ENCODE assay signal across 8 mouse cellular contexts in the genomic region with DNA sequence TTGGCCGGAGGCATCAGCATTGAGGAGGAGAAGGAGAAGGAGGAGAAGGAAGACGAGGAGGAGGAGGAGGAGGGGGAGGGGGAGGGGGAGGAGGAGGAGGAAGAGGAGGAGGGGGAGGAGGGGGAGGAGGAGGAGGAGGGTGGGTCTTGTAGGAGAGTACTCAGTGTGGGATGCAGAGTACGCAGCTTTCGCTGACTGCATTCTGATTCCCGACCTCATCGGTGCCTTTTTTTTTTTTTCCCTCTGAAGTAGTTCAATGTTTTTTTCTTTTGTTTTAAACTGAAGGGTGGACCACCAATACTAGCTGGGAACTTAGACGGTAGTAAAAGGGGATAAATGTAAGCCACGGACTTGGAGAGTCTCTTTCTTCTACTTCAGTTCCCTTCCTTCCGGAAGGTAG. TPM values are rescaled to one million over a fixed set of nuclear protein-coding genes. Genes with fewer than 3 reads are reported as not detected.
DNase-seq lines count a peak whose midpoint lies in the region; ATAC-seq and TF ChIP-seq lines count a peak whose summit lies in the region.

No protein-coding gene starts in this region.

- DNase-seq in heart, postnatal 10 days: no peak
- DNase-seq in CH12.LX (ENCODE audit: extremely low read depth): no peak
- no peak for DNase-seq in forebrain, postnatal 0 days
- no peak for DNase-seq in adrenal gland, adult 2 months
- DNase-seq in thymus, postnatal 4 days: no peak

- peaks cover 52% of the 10 kb centered on the region for H3K27me3 ChIP-seq in heart, embryonic 13.5 days (replicated peaks)
- peaks cover 18% of the 10 kb centered on the region for H3K27me3 ChIP-seq in CH12.LX (replicated peaks)
- H3K27me3 ChIP-seq in forebrain, postnatal 0 days (ENCODE audit: insufficient read depth, low read length): peaks cover 45% of the 10 kb centered on the region
- H3K27me3 ChIP-seq in liver, embryonic 16.5 days (ENCODE audit: control insufficient read depth, insufficient read depth, low read depth, low read length): peaks cover 67% of the 10 kb centered on the region

- H3K79me2 ChIP-seq in CH12.LX (replicated peaks; ENCODE audit: control insufficient read depth, extremely low read depth, insufficient read depth, poor library complexity, severe bottlenecking): no peaks in the 10 kb centered on the region

- H3K36me3 ChIP-seq in heart, embryonic 13.5 days: no peaks in the 10 kb centered on the region
- H3K36me3 ChIP-seq in CH12.LX (replicated peaks in 1 of 2; ENCODE audit: control insufficient read depth in 1 of 2, insufficient read depth in 1 of 2, low read length in 1 of 2): no peaks in the 10 kb centered on the region
- H3K36me3 ChIP-seq in forebrain, postnatal 0 days (ENCODE audit: insufficient read depth): no peaks in the 10 kb centered on the region
- H3K36me3 ChIP-seq in liver, embryonic 16.5 days (ENCODE audit: control insufficient read depth, insufficient read depth): no peaks in the 10 kb centered on the region

- peak overlapping the region; percentile 62 for H3K4me3 ChIP-seq in heart, embryonic 13.5 days
- H3K4me3 ChIP-seq in CH12.LX (replicated peaks in 1 of 3; ENCODE audit: low read depth in 2 of 3, low read length in 2 of 3, poor library complexity in 1 of 3): peak overlapping the region in 2 of 3 experiments; percentile 43 to 57
- peak overlapping the region; percentile 39 for H3K4me3 ChIP-seq in forebrain, postnatal 0 days (ENCODE audit: low read depth, low read length)
- peak overlapping the region; percentile 40 for H3K4me3 ChIP-seq in liver, embryonic 16.5 days (ENCODE audit: low read depth, low read length)

- H3K9me3 ChIP-seq in heart, embryonic 13.5 days: no peaks in the 10 kb centered on the region
- H3K9me3 ChIP-seq in CH12.LX (replicated peaks; ENCODE audit: low read length): peaks cover 11% of the 10 kb centered on the region
- no peaks in the 10 kb centered on the region for H3K9me3 ChIP-seq in forebrain, postnatal 0 days (ENCODE audit: low read length)
- no peaks in the 10 kb centered on the region for H3K9me3 ChIP-seq in liver, embryonic 16.5 days (replicated peaks; ENCODE audit: control insufficient read depth, low read length)

- H3K9ac ChIP-seq in heart, embryonic 13.5 days: peak overlapping the region; percentile 88
- no peak overlapping the region for H3K9ac ChIP-seq in CH12.LX (ENCODE audit: insufficient read depth, low read depth)
- no peak overlapping the region for H3K9ac ChIP-seq in forebrain, postnatal 0 days
- no peak overlapping the region for H3K9ac ChIP-seq in liver, embryonic 16.5 days (ENCODE audit: low read depth, low read length)

- dilution Hi-C loops in CH12.LX (cut with MboI; ENCODE audit: extremely low pct_ligation_motif_present, extremely low pct_unique_long_range_greater_than_20kb, low sequenced_read_pairs): no loop called here

- TF ChIP-seq CTCF in CH12.LX (conservative IDR thresholded peaks at IDR 0.05 in 1 of 2, IDR thresholded peaks at IDR 0.05 in 1 of 2; ENCODE audit: low read depth in 2 of 2, low read length in 2 of 2): no peak
- no peak for TF ChIP-seq CTCF in forebrain, postnatal 0 days (IDR thresholded peaks at IDR 0.05; ENCODE audit: low read depth)

- no peak for ATAC-seq in heart, embryonic 13.5 days (ENCODE audit: extremely low read depth, insufficient number of reproducible peaks, low FRiP score, low TSS enrichment)
- no peak for ATAC-seq in forebrain, postnatal 0 days
- ATAC-seq in liver, embryonic 16.5 days (ENCODE audit: low read depth): no peak
- no peak for ATAC-seq in erythroblast, adult 5-6 weeks (replicated peaks; ENCODE audit: low FRiP score, poor library complexity, severe bottlenecking)

- in situ Hi-C loops in CH12.LX (cut with MboI; ENCODE audit: low pct_ligation_motif_present, low pct_unique_long_range_greater_than_20kb, low sequenced_read_pairs): loop anchor here (10.0 to 25.0 kb wide), 5 partner anchors 360 to 1300 kb away; no protein-coding TSS in a partner anchor

- intact Hi-C loops in heart, postnatal 10 days (cut with DNase I): loop anchor here (5.0 kb wide), 1 partner anchor 618 kb away; the partner anchor contains the start of gene Fip1l1

- peaks cover 46% of the 10 kb centered on the region for H3K4me1 ChIP-seq in heart, embryonic 13.5 days
- peaks cover 0 to 22% of the 10 kb centered on the region in 2 experiments; a peak in 2 of 4 replicates for H3K4me1 ChIP-seq in CH12.LX (ENCODE audit: control insufficient read depth in 1 of 2, insufficient read depth in 2 of 2)
- H3K4me1 ChIP-seq in forebrain, postnatal 0 days (ENCODE audit: insufficient read depth): peaks cover 20% of the 10 kb centered on the region
- H3K4me1 ChIP-seq in liver, embryonic 16.5 days (ENCODE audit: control insufficient read depth, low read depth, low read length): peaks cover 5% of the 10 kb centered on the region

- peak overlapping the region; percentile 91 for H3K27ac ChIP-seq in heart, embryonic 13.5 days (replicated peaks)
- H3K27ac ChIP-seq in CH12.LX (ENCODE audit: insufficient read depth, low read depth): no peak overlapping the region
- H3K27ac ChIP-seq in forebrain, postnatal 0 days (ENCODE audit: low read depth, low read length): no peak overlapping the region
- H3K27ac ChIP-seq in liver, embryonic 16.5 days (ENCODE audit: low read length): no peak overlapping the region

- TF ChIP-seq EP300 in CH12.LX (IDR thresholded peaks at IDR 0.05; ENCODE audit: low read length): no peak

- WGBS in heart, embryonic 13.5 days: 0% methylated on average over 7 of the region's 9 CpGs
- WGBS in forebrain, postnatal 0 days: 5% methylated on average over 7 of the region's 9 CpGs
- WGBS in liver, embryonic 16.5 days (ENCODE audit: insufficient replicate concordance): 3% methylated on average over 7 of the region's 9 CpGs

- no peak for TF ChIP-seq RAD21 in CH12.LX (IDR thresholded peaks at IDR 0.05; ENCODE audit: low read depth, low read length)

- no peak for TF ChIP-seq POLR2A in CH12.LX (IDR thresholded peaks at IDR 0.05; ENCODE audit: low read depth, low read length)

- H3K4me2 ChIP-seq in heart, embryonic 13.5 days: peak overlapping the region; percentile 92
- peak overlapping the region; percentile 78 for H3K4me2 ChIP-seq in CH12.LX (ENCODE audit: insufficient read depth, low read depth, poor library complexity, severe bottlenecking)
- H3K4me2 ChIP-seq in forebrain, postnatal 0 days (ENCODE audit: low read depth): peak overlapping the region; percentile 86
- H3K4me2 ChIP-seq in liver, embryonic 16.5 days (ENCODE audit: low read depth, low read length): peak overlapping the region; percentile 66

TF ChIP-seq in CH12.LX, 34 proteins besides CTCF, POLR2A, EP300 and RAD21:
- TF ChIP-seq ZNF384 (IDR thresholded peaks at IDR 0.05; ENCODE audit: low read depth, low read length) (no peak), RCOR1 (conservative IDR thresholded peaks at IDR 0.05; ENCODE audit: low read depth, low read length) (no peak), TBP (conservative IDR thresholded peaks at IDR 0.05; ENCODE audit: low read depth, low read length) (no peak), CHD2 (IDR thresholded peaks at IDR 0.05; ENCODE audit: low read length) (no peak), E2F4 (IDR thresholded peaks at IDR 0.05; ENCODE audit: insufficient replicate concordance, low read depth, low read length) (no peak)

RNA-seq across cellular contexts. Expression of gene Pdgfra, which starts 3.2 kb away (rescaled TPM):
- polyA plus RNA-seq in heart, embryonic 13.5 days (2015; fragmentation: Nextera tagmentation; extraction: Ambion mirVana): 16.6 and 20.7 TPM in 2 replicates
- 10 to 100 TPM; 43.3 to 51.1 TPM for total RNA-seq in heart, postnatal 10 days (2021)
- total RNA-seq in CH12.LX (2012; rRNA removed) (0.04 and 0.25 TPM in 2 replicates), CH12.LX (2014; rRNA removed) (0.13 TPM in 1 of 2 replicates, not detected in the other)
- polyA plus RNA-seq in CH12.LX (2012; ENCODE audit: insufficient read length, low read depth): 0.10 and 0.13 TPM in 2 replicates
- total RNA-seq in forebrain, postnatal 0 days (2014; rRNA removed): 43.9 and 49.9 TPM in 2 replicates
- polyA plus RNA-seq in forebrain, postnatal 0 days (2015; fragmentation: Nextera tagmentation; extraction: Ambion mirVana): 10.0 and 14.0 TPM in 2 replicates
- 1.6 and 1.7 TPM in 2 replicates for polyA plus RNA-seq in liver, embryonic 16.5 days (2015; fragmentation: Nextera tagmentation; extraction: Ambion mirVana)
- 10 to 100 TPM; 30.2 to 41.5 TPM for total RNA-seq in adrenal gland, adult 2 months (2021)
- 4.5 and 5.0 TPM in 2 replicates for polyA plus RNA-seq in adrenal gland, adult 2 months (2012; rRNA removed)
- 0.21 TPM in 1 of 2 replicates, not detected in the other for total RNA-seq in erythroblast, adult 5-6 weeks (2015; ENCODE audit: low replicate concordance)
- total RNA-seq in erythroblast, adult 5-6 weeks (2017; ENCODE audit: low replicate concordance): 0.34 and 0.42 TPM in 2 replicates

Comparison
In these comparisons a context has a peak if more than half of its experiments do, and no peak if none do; other contexts are left out.
1. RNA of gene Pdgfra, which starts 3.2 kb away (total RNA-seq): 43.3 to 51.1 TPM in heart, postnatal 10 days, 43.9 to 49.9 TPM in forebrain, postnatal 0 days and 30.2 to 41.5 TPM in adrenal gland, adult 2 months; 0.21 to 0.42 TPM in erythroblast, adult 5-6 weeks and 0.04 to 0.25 TPM in CH12.LX; every median in the first group is over 10 times any median in the second.
2. Peak in every context shown above with its lines, with median percentiles within 50 percentile points of each other: H3K4me2 ChIP-seq and H3K4me3 ChIP-seq.